Mouse (Mus musculus) ES-E14 (cell line): ENCODE results near the gene Cbr2. TPM values are rescaled to one million over a fixed set of nuclear protein-coding genes. Genes with fewer than 3 reads are reported as not detected.

Experiments
- DNase-seq: peaks from one replicate; pipeline ENCODE4 v3.0.0-alpha.2; 2013; ENCODE audit warnings: low read depth, low spot score
- H3K27ac ChIP-seq: 2 replicates; pipeline ENCODE4 v1.5.1; 2012; ENCODE audit warnings: low read depth, mild to moderate bottlenecking, low read length, moderate library complexity, mixed read lengths; ENCODE audit not compliant: poor library complexity, insufficient read depth, severe bottlenecking
- H3K36me3 ChIP-seq: 2 replicates; pipeline ENCODE4 v1.6.1; 2012; ENCODE audit warnings: mild to moderate bottlenecking, low read length, moderate library complexity, mixed read lengths; ENCODE audit not compliant: control insufficient read depth, poor library complexity, insufficient read depth, severe bottlenecking
- H3K4me1 ChIP-seq, 2 experiments: fragments of 150-350 bp in 1 of 2; sonication (generic) in 1 of 2; 2 replicates each; pipeline ENCODE4 v1.6.1; 2012; ENCODE audit warnings: low read length in 2 of 2, mild to moderate bottlenecking in 1 of 2, mixed read lengths in 1 of 2; ENCODE audit not compliant: control insufficient read depth in 2 of 2, insufficient read depth in 2 of 2, poor library complexity in 1 of 2
- H3K4me3 ChIP-seq, 2 experiments: fragments of 150-350 bp in 1 of 2; sonication (generic) in 1 of 2; 2 replicates each; pipeline ENCODE4 v1.5.1; 2012; ENCODE audit warnings: low read length in 2 of 2, low read depth in 1 of 2, mild to moderate bottlenecking in 1 of 2, mixed read lengths in 1 of 2; ENCODE audit not compliant: insufficient read depth in 1 of 2, poor library complexity in 1 of 2, severe bottlenecking in 1 of 2
- H3K9ac ChIP-seq: 2 replicates; pipeline ENCODE4 v1.6.1; 2012; ENCODE audit warnings: low read depth, mild to moderate bottlenecking, low read length, mixed read lengths; ENCODE audit not compliant: poor library complexity, insufficient read depth, severe bottlenecking
- H3K9me3 ChIP-seq: fragments of 150-350 bp; sonication (generic); 2 replicates; pipeline ENCODE4 v1.6.1; 2012; ENCODE audit warnings: low read depth, mild to moderate bottlenecking, low read length; ENCODE audit not compliant: control insufficient read depth, insufficient read depth
- CHD2 ChIP-seq: IDR thresholded peaks from 2 replicates; pipeline ENCODE4 v1.6.1; 2014; ENCODE audit warnings: mild to moderate bottlenecking, low read depth, low read length, inconsistent platforms
- HCFC1 ChIP-seq: IDR thresholded peaks from 2 replicates; pipeline ENCODE4 v1.6.1; 2012; ENCODE audit warnings: low read length, inconsistent platforms, borderline replicate concordance; ENCODE audit not compliant: insufficient read depth
- MAFK ChIP-seq: IDR thresholded peaks from 2 replicates; pipeline ENCODE4 v1.6.1; 2014; ENCODE audit warnings: mild to moderate bottlenecking, low read depth, low read length, inconsistent platforms; ENCODE audit not compliant: insufficient read depth
- ZC3H11A ChIP-seq: IDR thresholded peaks from 2 replicates; pipeline ENCODE4 v1.6.1; 2012; ENCODE audit warnings: low read depth, mild to moderate bottlenecking, inconsistent platforms, low read length, borderline replicate concordance
- ZNF384 ChIP-seq: IDR thresholded peaks from 2 replicates; pipeline ENCODE4 v1.6.1; 2012; ENCODE audit warnings: low read depth, low read length, inconsistent platforms
- in situ Hi-C, 2 experiments: fragments of 600-800 bp; cut with MboI; formaldehyde crosslinking; loops; one replicate each; pipeline ENCODE4 v1.15.1; 2025; ENCODE audit warnings: low sequenced_read_pairs in 2 of 2, inconsistent platforms in 1 of 2; ENCODE audit not compliant: unreplicated experiment in 2 of 2
- total RNA-seq: library from RNA; depleted of rRNA; stranded (reverse); fragments of 300-350 nt; gene quantifications from 2 replicates; pipeline ENCODE4 v1.2.3, GENCODE M21; 2012

The Cbr2 gene
- total RNA-seq, 1 experiment: not detected

DNA sequence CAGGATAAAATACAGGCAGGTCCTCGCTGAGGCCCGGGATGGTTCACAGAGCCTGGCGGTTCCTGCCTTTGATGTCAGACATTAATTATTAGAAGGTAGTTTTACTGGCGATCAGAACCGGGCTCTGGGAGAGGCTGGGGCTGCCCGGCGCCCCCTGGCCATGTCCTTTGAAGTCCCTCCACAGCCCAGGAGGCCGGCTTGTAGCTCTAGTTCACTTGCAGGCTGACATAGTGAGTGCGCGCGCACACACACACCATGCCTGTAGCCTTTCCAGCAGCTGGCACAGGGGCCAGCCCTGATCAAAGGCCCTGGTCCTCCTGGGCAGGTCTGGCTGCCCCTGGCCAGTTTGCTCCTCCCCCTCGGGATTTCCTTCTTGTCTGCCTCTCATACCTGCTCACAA is 36.3 kb downstream of the Cbr2 start:
- no peak overlapping the region for H3K27ac ChIP-seq
- DNase-seq: no peak
- in situ Hi-C loops: no loop called here
- TF ChIP-seq ZC3H11A (no peak), CHD2 (no peak), MAFK (no peak), ZNF384 (no peak)
- H3K9ac ChIP-seq: no peak overlapping the region
- H3K4me3 ChIP-seq: no peak overlapping the region
- H3K36me3 ChIP-seq: peaks cover 35% of the 10 kb centered on the region
- no peaks in the 10 kb centered on the region for H3K9me3 ChIP-seq
- peaks cover 0 to 14% of the 10 kb centered on the region in 2 experiments; a peak in 3 of 4 replicates for H3K4me1 ChIP-seq

DNA sequence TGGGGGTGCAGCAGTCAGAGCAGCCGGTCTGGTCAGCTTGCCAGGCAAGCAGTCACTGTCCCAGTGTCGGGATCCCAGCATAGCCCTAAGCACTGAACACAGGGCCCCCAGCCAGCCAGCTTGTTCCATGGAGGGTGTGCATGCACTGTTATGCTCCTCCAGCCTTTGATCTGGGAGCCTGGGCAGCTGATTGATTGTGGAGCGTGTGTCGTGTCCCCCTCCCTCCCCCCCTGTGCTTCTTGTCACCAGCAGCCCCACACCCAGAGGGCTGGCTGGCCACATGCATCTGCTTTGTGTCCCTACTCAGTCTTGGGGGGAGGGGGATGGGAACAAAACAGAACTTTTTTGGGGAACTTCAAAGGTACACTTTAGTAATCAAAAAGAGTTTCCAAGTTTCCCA is 36.7 kb downstream of the Cbr2 start:
- H3K27ac ChIP-seq: no peak overlapping the region
- H3K4me3 ChIP-seq: no peak overlapping the region
- H3K36me3 ChIP-seq: peaks cover 33% of the 10 kb centered on the region
- in situ Hi-C loops: no loop called here
- H3K9ac ChIP-seq: no peak overlapping the region
- TF ChIP-seq ZNF384: no peak
- no peak for TF ChIP-seq ZC3H11A
- no peak for TF ChIP-seq CHD2
- TF ChIP-seq HCFC1: no peak
- TF ChIP-seq MAFK: no peak
- no peak for DNase-seq
- no peaks in the 10 kb centered on the region for H3K9me3 ChIP-seq
- peaks cover 0 to 14% of the 10 kb centered on the region in 2 experiments; a peak in 3 of 4 replicates for H3K4me1 ChIP-seq

DNA sequence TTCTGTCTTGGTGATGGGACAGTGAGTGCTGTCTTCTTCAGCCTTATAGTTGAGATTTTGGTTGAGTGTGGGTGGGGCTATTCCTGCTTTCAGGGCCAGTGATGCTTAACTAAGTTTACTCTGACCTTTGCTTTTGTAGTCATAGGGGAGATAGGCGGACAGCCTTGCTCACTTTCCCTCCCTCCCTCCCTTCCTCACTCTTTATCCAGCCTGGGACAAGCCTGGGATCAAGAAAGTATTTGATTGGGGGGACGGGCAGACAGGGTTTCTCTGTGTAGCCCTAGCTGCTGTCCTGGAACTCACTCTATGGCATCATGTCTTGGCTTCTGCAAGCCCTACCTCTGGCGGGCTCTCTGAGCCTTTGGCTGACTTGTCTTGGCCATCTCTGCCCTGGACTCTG is 38.5 kb downstream of the Cbr2 start:
- Histone ChIP-seq H3K4me1 (peaks cover 0 to 14% of the 10 kb centered on the region in 2 experiments; a peak in 3 of 4 replicates), H3K36me3 (peaks cover 33% of the 10 kb centered on the region), H3K9ac (no peak overlapping the region), H3K9me3 (no peaks in the 10 kb centered on the region), H3K4me3 (no peak overlapping the region), H3K27ac (no peak overlapping the region)
- DNase-seq: no peak
- in situ Hi-C loops: no loop called here
- TF ChIP-seq ZC3H11A (no peak), CHD2 (no peak), ZNF384 (no peak), HCFC1 (no peak), MAFK (no peak)

DNA sequence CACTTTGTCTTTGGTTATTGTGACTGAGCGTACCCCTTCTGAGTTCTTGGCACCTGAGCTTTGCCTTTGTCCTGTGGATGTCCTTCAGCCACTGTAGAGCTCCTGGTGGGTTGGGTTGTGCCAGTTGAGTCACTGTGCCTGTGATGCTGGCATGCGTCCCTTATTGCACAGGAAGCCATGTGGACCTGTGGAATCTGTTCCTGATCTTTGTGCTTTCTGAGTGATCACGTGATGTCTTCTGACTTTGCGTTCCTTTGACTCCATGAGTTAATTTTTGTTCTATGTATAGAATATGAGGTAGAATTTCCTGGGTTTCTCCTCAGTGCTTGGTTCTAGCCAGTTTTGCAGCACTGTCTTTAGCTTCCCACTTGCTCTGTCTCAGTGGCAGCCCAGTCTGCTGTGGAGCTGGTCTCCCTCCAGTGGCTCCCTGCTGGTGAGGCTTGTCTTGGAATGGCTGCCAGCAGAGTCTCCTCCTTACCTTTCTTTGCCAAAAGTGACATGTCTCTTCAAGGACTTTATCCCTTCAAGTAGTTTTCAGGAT is 39.4 kb downstream of the Cbr2 start:
- DNase-seq: no peak
- Histone ChIP-seq H3K27ac (no peak overlapping the region), H3K4me3 (no peak overlapping the region), H3K9me3 (no peaks in the 10 kb centered on the region), H3K4me1 (peaks cover 0 to 10% of the 10 kb centered on the region in 2 experiments; a peak in 3 of 4 replicates), H3K36me3 (peaks cover 38% of the 10 kb centered on the region), H3K9ac (no peak overlapping the region)
- in situ Hi-C loops: no loop called here
- TF ChIP-seq MAFK (no peak), ZC3H11A (no peak), CHD2 (no peak), HCFC1 (no peak), ZNF384 (no peak)
